Mouse (Mus musculus) forebrain, embryonic 14.5 days (tissue): ENCODE results near the gene Slc16a5. TPM values are rescaled to one million over a fixed set of nuclear protein-coding genes. Genes with fewer than 3 reads are reported as not detected.
A peak's percentile ranks its signal among the peaks of the same experiment; 100 is the strongest.
"Not testable (repeated sequence)": the region's sequence is repeated elsewhere in the genome, so short reads cannot be mapped to it uniquely, and the experiment has no call there.

ENCODE experiments used
- ATAC-seq: fragments of 200-750 bp; cut with Nextera tagmentation; 2 replicates; pipeline ENCODE4 v1.8.0; 2017; ENCODE audit warnings: mild to moderate bottlenecking, moderate library complexity
- DNase-seq: peaks from one replicate; pipeline ENCODE4 v3.0.0-alpha.2; 2015; ENCODE audit warnings: low spot score
- H3K27ac ChIP-seq: fragments of 300-500 bp; sonication (generic); 2 replicates; pipeline ENCODE4 v1.5.1; 2014; ENCODE audit warnings: low read depth, mild to moderate bottlenecking, control low read depth, low read length, moderate library complexity
- H3K27me3 ChIP-seq: fragments of 300-500 bp; sonication (generic); replicated peaks from 2 replicates; pipeline ENCODE4 v1.6.1; 2014; ENCODE audit warnings: low read length, control low read depth, mixed read lengths; ENCODE audit not compliant: control insufficient read depth, insufficient read depth
- H3K36me3 ChIP-seq: fragments of 300-500 bp; sonication (generic); 2 replicates; pipeline ENCODE4 v1.6.1; 2014; ENCODE audit warnings: low read length, control low read depth; ENCODE audit not compliant: control insufficient read depth, insufficient read depth
- H3K4me1 ChIP-seq: fragments of 300-500 bp; sonication (generic); 2 replicates; pipeline ENCODE4 v1.6.1; 2014; ENCODE audit warnings: antibody characterized with exemption, low read length, control low read depth; ENCODE audit not compliant: control insufficient read depth, insufficient read depth
- H3K4me2 ChIP-seq: fragments of 300-500 bp; sonication (generic); 2 replicates; pipeline ENCODE4 v1.6.1; 2014; ENCODE audit warnings: mild to moderate bottlenecking, control low read depth, low read length
- H3K4me3 ChIP-seq: fragments of 300-500 bp; sonication (generic); 2 replicates; pipeline ENCODE4 v1.5.1; 2014; ENCODE audit warnings: low read depth, low read length, control low read depth
- H3K9ac ChIP-seq: fragments of 300-500 bp; sonication (generic); 2 replicates; pipeline ENCODE4 v1.6.1; 2014; ENCODE audit warnings: mild to moderate bottlenecking, low read length, control low read depth, moderate library complexity
- H3K9me3 ChIP-seq: fragments of 300-500 bp; sonication (generic); replicated peaks from 2 replicates; pipeline ENCODE4 v1.6.1; 2016; ENCODE audit warnings: low read length, control low read depth, mixed read lengths; ENCODE audit not compliant: control insufficient read depth
- WGBS: fragments of 180-500 bp; shearing (Covaris S2); extraction: QIAGEN DNeasy Blood & Tissue Kit; methylation state at CpG from one replicate; pipeline ENCODE4 v1.1.7; 2014; 5-methylcytosine and 5-hydroxymethylcytosine counted together
- polyA plus RNA-seq: library from polyadenylated mRNA; unstranded; fragments of >200 nt; fragmentation: Nextera tagmentation; extraction: Ambion mirVana; gene quantifications from 2 replicates; pipeline ENCODE4 v1.2.1, GENCODE M21; 2014

Gene Slc16a5
- polyA plus RNA-seq, 1 experiment from 2014 or later, result not detected

DNA sequence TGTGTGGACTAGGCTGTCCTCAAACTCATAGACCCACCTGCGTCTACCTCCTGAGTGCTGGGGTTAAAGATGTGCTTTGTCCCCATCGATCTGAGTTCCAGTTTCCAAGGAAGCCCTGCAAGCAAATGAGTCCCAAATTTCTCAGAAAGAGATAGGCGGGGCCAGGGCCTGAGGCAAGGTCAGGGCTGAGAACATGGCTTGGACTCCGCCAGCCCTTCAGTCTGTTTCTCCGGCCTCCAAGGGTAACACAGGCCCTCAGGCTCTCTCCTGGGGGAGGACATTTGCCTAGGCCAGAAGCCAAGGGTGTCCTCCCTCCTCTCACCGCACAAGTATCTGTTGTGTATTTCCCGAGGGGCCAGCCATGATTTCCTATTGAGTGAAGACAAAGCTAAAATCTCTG, 9.9 kb downstream of the Slc16a5 start:
- H3K4me2 ChIP-seq, result no peak overlapping the region
- no peak for ATAC-seq
- H3K9me3 ChIP-seq, result no peaks in the 10 kb centered on the region
- H3K9ac ChIP-seq, result no peak overlapping the region
- H3K27ac ChIP-seq, result no peak overlapping the region
- no peaks in the 10 kb centered on the region for H3K36me3 ChIP-seq
- WGBS, result 86% methylated on average over 7 of the region's 7 CpGs
- no peak for DNase-seq
- H3K27me3 ChIP-seq, result no peaks in the 10 kb centered on the region
- H3K4me3 ChIP-seq, result no peak overlapping the region
- H3K4me1 ChIP-seq, result peaks cover 17% of the 10 kb centered on the region

DNA sequence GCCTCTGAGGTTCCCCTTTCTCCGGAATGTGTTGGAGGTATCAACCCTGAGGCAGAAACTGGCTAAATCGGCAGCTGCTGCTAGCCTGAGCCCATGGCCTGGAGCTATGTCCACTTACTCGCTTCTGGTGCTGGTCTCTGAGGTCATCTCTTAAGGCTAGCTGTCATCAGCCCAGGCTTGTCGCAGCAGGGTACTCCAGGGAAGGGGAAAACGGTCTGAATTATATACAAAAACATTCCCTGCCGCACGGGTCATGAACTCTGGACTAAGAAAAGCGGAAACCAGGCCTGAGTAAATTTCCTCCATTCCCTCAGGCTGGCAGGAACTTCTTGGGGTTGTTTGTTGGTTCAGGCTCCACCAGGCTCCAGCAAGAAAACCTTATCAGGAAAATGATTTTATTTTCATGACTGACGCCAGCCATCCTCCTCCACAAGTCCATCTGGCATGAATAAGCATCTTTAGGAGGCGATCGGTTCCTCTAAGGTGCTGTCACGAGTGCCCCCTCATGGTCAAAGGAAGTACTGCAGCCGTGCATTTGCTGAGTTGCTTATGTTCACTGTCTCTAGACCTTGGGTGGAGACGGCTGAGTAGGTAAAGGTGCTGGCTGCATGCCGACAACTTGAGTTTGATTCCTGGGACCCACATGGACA, 11.5 kb downstream of the Slc16a5 start:
- peaks cover 18% of the 10 kb centered on the region for H3K4me1 ChIP-seq
- H3K4me3 ChIP-seq, result no peak overlapping the region
- no peaks in the 10 kb centered on the region for H3K9me3 ChIP-seq
- H3K4me2 ChIP-seq, result no peak overlapping the region
- no peaks in the 10 kb centered on the region for H3K27me3 ChIP-seq
- H3K9ac ChIP-seq, result no peak overlapping the region
- no peaks in the 10 kb centered on the region for H3K36me3 ChIP-seq
- WGBS, result 31% methylated on average over 15 of the region's 15 CpGs
- no peak overlapping the region for H3K27ac ChIP-seq
- ATAC-seq (peak; percentile 30; the same call in 1 of the 2 replicates), DNase-seq (peak; percentile 97)

DNA sequence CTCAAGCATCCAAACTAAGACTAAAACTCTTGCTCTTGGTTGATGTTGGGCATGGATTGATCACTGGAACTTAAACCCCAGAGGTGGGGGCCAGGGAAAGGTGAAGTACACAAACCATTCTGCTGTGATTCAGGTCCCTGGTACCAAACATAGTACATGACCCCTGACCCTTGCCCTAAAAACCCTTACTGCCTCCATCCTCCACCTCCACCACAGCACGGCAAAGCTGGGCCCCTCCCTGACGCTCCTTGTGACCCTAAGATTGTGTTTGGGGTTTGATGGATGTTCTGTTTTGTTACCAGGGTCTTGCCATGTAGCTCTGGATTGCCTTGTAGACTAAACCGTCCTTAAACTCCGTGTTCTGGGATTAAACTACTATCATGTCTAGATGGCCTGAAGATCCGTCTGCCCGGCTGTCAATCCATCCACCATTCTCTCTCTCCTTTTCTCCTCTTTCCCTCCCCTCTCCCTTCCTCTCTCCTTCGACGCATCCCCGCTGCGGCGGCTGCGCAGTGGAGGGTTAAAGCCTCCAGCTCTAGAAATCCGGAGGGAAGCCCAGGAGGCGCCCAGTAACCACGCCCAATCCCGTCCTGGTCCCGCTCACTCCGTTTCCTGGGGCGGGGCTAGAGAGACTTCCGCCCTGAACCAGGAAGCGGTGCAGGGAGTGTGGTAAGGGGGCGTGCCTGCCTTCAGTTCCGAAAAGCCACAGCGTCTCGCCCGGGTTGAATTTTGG, 12.9 kb downstream of the Slc16a5 start, which contains the start of gene Armc7:
Gene Armc7 (plus strand): TSS at position 643 of the 733 bp plus-strand sequence.
- peak within 1 kb of the TSS; percentile 74 for H3K27ac ChIP-seq
- ATAC-seq (peak; percentile 99), DNase-seq (peak; percentile 98)
- 2% methylated on average over 26 of the region's 26 CpGs for WGBS
- peak within 1 kb of the TSS; percentile 65 for H3K4me3 ChIP-seq
- peaks cover 18% of the 10 kb centered on the region for H3K4me1 ChIP-seq
- H3K4me2 ChIP-seq, result peak within 1 kb of the TSS; percentile 95
- no peaks in the 10 kb centered on the region for H3K27me3 ChIP-seq
- H3K9me3 ChIP-seq, result no peaks in the 10 kb centered on the region
- H3K9ac ChIP-seq, result peak within 1 kb of the TSS; percentile 66
- no peaks in the 10 kb centered on the region for H3K36me3 ChIP-seq

DNA sequence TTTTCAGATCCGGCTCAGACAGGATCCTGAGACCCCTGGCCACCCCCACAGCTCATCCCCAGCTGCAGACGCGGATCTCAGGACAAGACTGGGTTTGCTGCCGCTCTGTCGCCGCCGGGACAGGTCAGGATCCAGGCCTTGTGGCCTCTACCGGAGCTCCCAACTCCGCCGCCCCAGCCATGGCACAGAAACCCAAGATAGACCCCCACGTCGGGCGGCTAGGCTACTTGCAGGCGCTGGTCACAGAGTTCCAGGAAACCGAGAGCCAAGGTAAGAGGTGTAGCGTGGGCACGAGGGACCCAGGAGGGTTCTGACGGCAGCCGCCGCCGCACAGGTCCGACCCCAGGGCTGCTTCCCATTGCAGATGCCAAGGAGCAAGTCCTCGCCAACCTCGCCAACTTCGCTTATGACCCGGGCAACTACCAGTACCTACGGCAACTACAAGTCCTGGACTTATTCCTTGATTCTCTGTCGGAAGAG, 13.5 kb downstream of the Slc16a5 start:
- no peak for DNase-seq
- Histone ChIP-seq H3K36me3 (no peaks in the 10 kb centered on the region), H3K4me3 (peak overlapping the region; percentile 65), H3K4me2 (peak overlapping the region; percentile 95), H3K4me1 (peaks cover 18% of the 10 kb centered on the region), H3K27ac (0 out of 2 replicates have a peak overlapping the region, but pooled peaks have one; percentile 0), H3K9me3 (no peaks in the 10 kb centered on the region), H3K9ac (peak overlapping the region; percentile 66), H3K27me3 (no peaks in the 10 kb centered on the region)
- ATAC-seq, result no peak; the same call in 1 of the 2 replicates
- 5% methylated on average over 28 of the region's 28 CpGs for WGBS

DNA sequence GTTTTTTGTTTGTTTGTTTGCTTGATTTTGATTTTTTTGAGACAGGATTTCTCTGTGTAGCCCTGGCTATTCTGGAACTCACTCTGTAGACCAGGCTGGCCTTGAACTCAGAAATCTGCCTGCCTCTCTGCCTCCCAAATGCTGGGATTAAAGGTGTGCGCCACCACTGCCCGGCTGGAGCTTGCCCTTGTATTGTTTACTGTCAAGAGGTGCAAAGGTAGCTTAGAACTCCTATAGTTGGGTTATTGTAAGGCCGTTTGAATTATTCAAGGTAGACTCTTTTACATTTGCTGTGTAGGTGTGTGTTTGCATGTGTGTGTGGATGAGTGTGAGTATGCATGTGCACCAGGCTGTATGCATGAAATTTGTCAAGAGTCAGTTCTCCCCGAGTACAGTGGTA, 14.4 kb downstream of the Slc16a5 start:
- 79% methylated on average over 4 of the region's 4 CpGs for WGBS
- not testable (repeated sequence) for H3K36me3 ChIP-seq, H3K9me3 ChIP-seq, ATAC-seq, H3K27ac ChIP-seq, DNase-seq, H3K27me3 ChIP-seq
- H3K9ac ChIP-seq, result peak overlapping the region; percentile 66
- peak overlapping the region; percentile 95 for H3K4me2 ChIP-seq
- H3K4me3 ChIP-seq, result peak overlapping the region; percentile 65
- peaks cover 18% of the 10 kb centered on the region for H3K4me1 ChIP-seq

DNA sequence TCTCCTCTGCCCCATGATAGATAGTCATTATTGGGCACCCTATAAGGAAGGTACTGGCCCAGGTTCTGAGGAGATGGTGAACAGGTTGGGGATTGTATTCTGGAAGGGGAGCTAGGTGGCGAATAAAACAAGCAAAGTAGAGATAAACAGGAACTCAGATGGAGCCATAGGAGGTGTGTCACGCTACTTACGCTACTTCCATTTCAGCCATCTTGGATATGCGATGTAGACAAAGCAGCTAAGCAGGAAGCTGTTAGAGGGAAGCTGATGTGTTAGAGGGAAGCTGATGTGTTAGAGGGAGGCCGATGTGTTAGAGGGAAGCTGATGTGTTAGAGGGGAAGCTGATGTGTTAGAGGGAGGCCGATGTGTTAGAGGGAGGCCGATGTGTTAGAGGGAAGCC, 15.1 kb downstream of the Slc16a5 start:
- not testable (repeated sequence) for H3K36me3 ChIP-seq, H3K9ac ChIP-seq, H3K27ac ChIP-seq, H3K27me3 ChIP-seq, H3K4me3 ChIP-seq, ATAC-seq, H3K9me3 ChIP-seq, H3K4me2 ChIP-seq, DNase-seq
- WGBS, result 90% methylated on average over 7 of the region's 7 CpGs
- H3K4me1 ChIP-seq, result peaks cover 18% of the 10 kb centered on the region

DNA sequence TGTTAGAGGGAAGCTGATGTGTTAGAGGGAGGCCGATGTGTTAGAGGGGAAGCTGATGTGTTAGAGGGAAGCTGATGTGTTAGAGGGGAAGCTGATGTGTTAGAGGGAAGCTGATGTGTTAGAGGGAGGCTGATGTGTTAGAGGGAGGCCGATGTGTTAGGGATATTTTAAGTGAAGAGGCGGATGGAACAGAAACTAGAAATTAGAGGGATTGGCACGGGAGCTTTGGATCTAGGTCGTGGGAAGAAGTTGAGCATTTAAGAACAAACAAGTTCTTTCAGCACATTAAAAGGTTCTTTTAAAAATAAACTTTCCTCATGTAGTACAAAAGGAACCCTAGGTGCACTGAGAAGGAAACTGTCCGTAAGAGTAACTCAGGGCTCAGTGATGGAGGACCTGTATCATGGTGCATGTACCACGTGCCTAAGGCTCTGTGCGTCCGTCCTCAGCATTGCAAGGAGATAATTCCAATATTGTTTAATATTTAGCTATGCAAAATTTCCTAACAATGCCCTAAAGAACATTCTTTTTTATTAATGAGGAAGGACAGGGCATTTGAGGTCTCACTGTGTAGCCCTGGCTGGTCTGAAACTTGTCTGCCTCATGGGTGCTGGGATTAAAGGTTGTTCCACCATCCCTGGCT, 16.1 kb downstream of the Slc16a5 start:
- H3K27me3 ChIP-seq, result no peaks in the 10 kb centered on the region
- no peaks in the 10 kb centered on the region for H3K9me3 ChIP-seq
- ATAC-seq (no peak), DNase-seq (no peak)
- no peak overlapping the region for H3K4me3 ChIP-seq
- H3K27ac ChIP-seq, result no peak overlapping the region
- no peak overlapping the region for H3K4me2 ChIP-seq
- 85% methylated on average over 9 of the region's 9 CpGs for WGBS
- H3K4me1 ChIP-seq, result peaks cover 18% of the 10 kb centered on the region
- no peaks in the 10 kb centered on the region for H3K36me3 ChIP-seq
- H3K9ac ChIP-seq, result no peak overlapping the region

DNA sequence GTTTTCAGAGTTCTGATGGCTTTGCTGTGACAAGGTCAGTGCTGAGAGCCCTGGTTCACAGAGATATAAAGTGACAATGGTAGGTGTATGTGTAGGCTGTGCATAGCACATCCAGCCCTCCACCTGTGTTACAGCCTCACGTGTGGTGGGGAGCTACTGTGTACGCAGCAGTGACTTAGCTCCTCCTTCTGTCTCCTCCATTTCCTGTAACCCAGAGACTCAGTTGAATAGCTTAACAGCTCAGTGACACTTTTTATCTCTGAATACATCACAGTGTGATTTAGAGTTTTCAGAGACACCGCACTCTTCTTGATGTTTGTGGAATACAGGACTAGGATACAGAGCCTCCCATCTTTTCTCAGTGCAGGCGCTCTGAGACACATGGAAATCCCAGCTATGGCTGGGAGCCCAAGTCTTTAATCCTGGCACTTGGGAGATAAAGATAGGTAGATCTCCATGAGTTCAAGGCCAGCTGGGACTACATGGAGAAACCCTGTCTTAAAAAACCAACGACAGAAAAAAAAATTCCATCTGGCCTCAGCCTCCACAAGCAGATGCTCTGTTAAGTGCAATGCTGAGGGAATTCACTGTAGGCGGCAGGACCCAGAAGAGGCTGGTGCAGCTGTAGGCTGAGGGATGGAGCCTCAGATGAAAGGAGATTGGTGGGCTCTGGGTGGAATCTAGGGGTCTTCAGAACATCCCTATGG, 19.4 kb downstream of the Slc16a5 start:
- H3K27ac ChIP-seq, result no peak overlapping the region
- no peak overlapping the region for H3K4me3 ChIP-seq
- no peaks in the 10 kb centered on the region for H3K36me3 ChIP-seq
- H3K4me1 ChIP-seq, result peaks cover 5% of the 10 kb centered on the region
- no peak overlapping the region for H3K9ac ChIP-seq
- DNase-seq, result no peak
- no peak overlapping the region for H3K4me2 ChIP-seq
- no peaks in the 10 kb centered on the region for H3K27me3 ChIP-seq
- WGBS, result 86% methylated on average over 6 of the region's 6 CpGs
- no peak for ATAC-seq
- H3K9me3 ChIP-seq, result no peaks in the 10 kb centered on the region
